Mouse (Mus musculus): ENCODE results near the gene Hps1. TPM values are rescaled to one million over a fixed set of nuclear protein-coding genes. Genes with fewer than 3 reads are reported as not detected.
"Not testable (repeated sequence)": the region's sequence is repeated elsewhere in the genome, so short reads cannot be mapped to it uniquely, and the experiment has no call there.

The Hps1 gene
- 21.4 and 24.3 TPM in 2 replicates for polyA plus RNA-seq (2012; rRNA removed)

DNA sequence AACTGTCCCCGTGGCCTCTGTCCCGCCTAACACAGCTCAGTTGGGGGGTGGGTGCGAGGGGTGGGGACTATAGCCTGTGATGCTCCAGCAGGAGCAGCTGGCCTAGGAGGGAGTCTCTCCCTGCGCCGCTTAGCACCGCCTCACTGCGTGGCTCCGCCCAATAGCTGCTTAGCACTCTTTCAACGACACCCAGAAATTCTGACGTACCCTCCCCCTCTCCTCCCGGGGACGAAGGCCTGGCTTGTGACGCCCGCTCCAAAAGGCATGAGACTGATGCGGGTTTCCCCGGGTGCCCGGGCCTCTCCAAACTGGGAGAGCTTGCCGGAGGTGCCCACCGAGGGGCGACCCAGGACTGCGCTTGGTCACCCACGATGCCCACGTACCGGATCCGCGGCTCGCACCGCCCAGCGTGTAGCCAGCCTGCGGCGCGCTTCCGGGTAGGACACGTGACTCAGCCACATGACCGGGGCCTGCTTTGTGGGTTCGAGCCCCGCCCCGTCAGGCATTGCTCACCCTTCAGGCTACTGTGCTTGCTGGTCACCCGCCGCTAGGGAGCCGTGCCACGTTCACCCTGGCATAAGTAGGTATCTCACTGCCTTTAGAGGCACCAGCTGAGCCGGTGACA lies at the start of gene Hps1:
TSS of gene Hps1 (minus strand) at position 448 of the 625 bp plus-strand sequence.
- peak; percentile 83 for DNase-seq (ENCODE audit: low spot score)

DNA sequence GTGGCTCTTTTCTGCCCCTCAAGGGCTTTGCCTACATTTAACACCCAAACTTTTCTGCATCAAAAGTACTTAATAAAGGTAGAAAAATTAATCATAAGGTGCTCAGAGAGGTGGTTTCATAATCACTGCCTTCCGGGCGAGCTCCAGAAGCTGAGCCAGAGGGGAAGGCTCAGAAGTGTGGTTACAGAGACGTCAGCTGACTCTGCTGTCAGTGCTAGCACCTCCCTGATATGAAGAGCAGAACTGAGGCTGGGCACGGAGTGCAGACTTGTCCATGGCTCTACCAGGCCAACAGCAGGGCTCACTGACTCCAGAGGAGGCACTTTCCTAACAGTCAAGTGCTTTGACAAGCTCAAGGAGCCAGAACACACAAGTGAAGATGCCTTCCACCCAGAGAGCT lies 49.4 kb upstream of the Hps1 start:
- DNase-seq (ENCODE audit: low spot score) = no peak

DNA sequence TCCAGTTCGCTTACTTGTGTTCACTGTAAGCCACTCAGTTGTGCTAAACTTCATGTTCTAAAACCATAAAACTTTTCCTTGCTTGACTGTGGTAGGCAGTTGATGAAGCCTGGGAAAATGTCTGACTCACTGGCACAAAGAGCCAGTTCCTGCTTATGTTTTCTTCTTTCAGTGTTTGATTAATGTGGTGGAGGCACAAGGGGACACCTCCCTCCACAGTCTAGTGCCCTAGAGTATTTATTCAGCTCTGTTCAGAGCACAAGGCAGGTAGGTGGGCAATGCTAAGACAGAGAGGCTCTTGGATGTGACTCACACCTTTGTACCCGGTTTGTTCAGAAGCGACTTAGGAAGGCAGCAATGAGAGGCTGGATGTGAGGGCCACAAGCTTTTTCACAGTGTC lies 48.1 kb upstream of the Hps1 start:
- no peak for DNase-seq (ENCODE audit: low spot score)

DNA sequence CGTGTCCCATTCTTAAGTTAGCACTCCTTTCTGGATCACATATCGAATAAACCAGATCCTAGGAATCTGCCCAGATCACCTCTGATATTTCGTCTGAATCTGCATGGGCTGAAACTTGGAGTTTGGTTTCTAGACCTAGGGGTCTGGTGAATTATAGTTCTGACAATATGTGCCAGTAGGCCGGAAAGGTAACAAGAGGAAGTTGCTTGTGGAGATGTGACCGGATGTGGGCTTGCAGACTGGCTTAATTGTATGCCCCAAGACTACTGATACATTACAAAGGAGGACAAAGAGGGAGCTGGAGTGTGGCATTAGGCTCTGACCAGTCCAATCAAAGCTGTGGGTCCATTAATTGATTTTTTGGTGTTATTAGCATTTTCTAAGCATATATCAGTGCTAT lies 40.3 kb upstream of the Hps1 start:
- no peak for DNase-seq (ENCODE audit: low spot score)

DNA sequence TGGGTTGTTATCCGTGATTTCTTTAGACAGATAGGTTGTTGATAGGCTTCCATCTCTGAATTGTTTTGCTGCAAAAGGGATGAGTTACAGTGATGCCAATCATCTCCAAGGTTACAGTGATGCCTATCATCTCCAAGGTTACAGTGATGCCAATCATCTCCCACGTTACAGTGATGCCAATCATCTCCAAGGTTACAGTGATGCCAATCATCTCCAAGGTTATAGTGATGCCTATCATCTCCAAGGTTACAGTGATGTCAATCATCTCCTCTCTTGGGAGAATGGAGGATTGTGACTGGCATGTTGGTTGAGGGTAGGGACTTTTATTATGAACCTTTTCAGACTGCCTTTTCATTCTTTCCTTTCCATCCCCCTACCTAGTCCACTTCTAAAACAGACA lies 38.0 kb upstream of the Hps1 start:
- DNase-seq (ENCODE audit: low spot score) = no peak

DNA sequence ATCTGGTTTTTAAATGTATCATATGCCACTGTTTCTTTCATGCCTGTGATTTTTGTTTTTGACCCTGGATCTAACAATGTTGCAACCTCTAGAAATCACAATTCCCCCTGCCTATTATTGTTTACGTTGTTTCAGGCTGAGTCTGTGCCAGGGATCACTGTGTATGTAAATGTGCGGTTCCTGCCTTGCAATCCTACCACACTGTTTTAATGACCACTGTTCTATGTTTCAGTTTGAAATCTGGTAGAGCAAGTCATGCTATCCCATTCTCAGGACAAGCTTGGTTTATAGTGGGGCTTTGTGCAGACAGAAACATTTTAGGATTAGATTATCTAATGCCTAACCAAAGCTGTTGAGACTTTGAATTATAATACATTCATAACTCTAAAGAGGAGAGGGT lies 36.5 kb upstream of the Hps1 start:
- no peak for DNase-seq (ENCODE audit: low spot score)

DNA sequence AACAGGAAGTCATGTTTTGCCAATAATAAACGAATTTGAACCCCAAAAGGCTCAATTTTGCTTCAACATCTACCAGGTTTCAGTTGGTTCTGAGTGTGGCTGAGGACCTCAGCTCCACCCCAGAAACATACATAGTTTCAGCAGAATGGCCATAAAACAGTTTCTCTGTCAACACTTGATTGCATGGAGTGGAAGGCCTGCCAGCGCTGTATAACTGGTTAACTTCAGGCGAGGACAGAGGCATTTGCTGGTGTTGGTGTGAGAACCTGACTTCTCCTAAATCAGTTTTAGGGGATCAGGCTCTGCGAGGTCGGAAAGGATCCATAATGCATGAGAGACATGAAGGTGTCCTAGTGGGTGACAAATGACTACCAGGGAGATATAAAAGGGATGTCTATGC lies 30.4 kb upstream of the Hps1 start:
- DNase-seq (ENCODE audit: low spot score) = no peak

DNA sequence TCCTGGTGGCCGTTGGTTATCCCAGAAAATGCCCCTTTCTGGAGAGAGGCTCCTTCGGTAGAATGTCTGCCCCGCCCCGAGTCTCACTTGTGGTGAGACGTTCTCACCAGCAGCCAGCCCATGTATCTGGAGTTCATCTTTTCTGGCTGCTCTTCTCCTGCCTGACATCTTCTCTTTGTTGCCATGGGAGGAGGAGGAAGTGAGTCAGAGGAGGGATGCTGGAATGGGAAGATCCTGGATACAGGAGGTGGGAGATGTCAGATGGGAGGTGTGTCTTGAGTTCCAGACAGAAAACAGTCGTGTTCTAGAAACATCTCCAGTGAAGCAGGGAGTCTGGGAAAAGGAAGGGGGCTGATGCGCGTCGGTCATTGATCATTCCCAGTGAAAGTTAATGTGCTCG lies 29.7 kb upstream of the Hps1 start:
- no peak for DNase-seq (ENCODE audit: low spot score)

DNA sequence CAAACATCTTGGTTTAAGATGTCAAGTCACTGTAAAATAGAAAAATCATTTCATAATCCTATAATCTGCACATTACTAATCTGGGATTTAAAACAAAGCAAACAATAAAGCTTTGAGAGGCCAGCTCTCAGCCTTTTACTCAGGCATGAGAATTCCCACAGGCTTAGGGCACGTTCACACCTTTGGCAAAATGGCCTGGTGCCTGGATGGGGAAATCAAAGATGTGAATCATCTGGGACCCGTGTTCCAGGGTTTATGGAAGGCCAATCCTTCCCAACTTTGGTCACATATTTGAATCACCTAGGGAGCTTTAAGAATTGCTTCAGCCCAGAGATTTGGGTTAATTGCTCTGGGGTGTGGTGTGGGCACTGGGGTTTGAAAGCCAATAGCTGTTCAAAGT lies 18.1 kb upstream of the Hps1 start:
- DNase-seq (ENCODE audit: low spot score) = no peak

DNA sequence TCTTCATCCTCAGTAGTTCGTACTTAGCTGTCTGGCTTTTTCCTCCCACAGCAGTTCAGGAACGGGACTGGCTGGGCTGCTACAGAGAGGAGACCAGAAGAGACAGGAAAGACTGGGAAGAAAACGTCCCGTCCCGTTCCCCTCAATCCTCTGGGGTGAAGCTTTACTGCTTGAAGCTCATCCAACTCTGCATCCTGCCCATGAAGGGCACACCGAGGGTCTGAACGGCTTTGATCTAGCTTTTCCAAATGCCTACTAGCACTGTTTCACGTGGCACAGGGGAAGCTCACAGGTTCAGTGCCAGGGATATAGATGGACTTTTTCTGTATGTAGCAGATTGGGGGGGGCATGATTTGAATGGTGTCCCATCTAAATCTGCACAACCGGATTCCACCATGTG lies 16.0 kb upstream of the Hps1 start:
- DNase-seq (ENCODE audit: low spot score) = no peak

DNA sequence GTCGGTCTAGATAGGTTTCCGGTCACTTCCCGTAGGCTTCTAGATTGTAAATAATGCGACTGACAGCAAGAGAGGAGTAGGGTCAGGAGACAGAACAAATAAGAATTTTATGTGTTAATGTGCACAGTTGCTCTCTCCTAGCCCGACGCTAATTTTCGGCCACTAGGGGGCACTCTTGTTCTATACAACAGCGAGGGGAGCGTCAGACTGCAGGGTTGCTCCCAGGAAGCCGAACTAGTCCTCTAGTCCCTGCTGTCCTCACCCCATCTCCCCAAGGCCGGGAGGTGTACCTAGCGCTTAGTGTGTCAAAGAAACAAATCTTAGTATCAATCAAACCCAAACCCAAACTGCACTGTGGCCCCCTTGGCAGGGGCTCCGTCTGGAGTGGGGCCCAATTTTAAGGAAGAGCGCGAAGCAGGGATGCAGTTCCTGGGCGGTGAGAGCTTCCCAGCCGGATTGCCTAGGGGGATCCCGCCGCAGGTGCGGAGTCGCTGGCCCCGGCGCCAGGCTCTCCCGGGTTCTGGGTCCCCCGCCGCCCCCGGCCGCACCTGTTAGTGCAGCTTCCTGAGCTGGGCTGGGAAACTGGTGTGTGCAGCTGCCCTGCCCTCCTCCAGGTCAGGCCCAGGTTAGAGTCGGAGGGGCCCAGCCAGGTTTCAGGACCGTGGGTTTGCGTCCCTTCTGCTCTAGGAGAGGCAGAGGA lies 15.3 kb upstream of the Hps1 start:
- peak; percentile 75 for DNase-seq (ENCODE audit: low spot score)

DNA sequence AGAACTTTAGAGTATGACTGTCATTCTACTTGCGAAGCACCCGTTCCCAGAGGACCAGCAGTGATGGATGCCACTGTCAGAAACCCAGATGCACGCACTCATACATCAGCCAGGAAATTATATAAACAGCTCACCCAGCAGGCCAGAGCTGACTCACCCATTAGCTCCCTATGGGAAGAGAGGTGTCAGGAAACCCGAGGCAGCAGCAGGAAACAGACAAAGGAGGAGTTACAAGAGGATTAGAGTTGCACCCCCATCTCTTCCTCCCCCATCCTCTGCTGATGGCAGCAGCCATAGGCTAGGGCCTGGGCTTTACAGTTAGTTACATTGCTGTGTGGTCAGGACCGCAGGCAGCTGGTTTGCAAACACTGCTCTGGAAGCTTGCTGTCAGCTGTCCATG lies 8.5 kb upstream of the Hps1 start:
- no peak for DNase-seq (ENCODE audit: low spot score)

DNA sequence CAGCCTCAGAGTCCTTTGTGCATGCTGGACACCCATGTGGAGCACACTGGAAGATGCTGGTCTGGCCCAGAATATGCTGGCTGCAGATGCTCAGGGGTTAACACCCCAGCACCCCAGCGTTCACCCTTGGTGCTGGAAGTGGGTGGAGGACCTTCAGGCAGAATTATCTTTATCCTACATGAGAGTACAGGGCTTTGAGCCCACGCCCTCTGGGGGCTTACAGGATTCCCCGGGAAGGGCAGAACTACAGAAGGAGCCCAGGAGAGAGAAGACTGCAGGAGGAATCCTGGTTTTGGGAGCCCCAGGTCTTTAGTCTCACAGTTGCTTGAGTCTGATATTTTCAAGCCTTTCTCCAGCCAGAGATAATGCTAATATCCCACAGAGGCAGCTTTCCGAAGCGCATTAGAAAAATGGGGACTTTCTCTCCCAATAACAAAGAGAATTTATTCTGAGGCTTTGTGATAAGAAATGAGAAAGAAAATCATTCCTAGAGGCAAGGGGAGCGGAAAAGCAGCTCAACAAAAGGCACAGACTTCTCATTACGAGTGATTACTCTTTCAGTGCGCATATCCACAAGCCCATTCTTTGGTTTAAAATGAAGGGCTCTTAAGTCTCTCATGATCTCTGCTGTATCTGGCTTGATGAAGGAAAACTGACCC lies 5.9 kb upstream of the Hps1 start:
- no peak for DNase-seq (ENCODE audit: low spot score)

DNA sequence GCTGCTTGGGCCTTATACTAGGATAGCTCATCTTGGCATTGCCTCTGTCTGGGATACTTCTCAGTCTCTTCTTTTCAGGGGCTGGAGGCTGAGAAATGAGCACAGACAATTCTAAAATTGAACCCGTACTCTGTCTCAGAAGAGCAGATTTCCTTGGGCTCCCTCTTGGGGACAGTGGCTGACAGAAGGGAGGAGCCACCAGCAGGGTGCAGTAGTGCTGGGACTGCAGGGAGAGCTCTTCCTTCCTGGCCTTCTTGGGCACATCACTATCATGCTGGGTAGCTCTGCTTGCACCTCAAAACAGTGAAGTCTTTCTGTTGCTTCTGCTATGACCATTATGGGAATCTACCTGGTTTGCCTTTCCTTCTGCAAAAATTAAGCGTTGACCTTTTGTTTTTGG lies 5.4 kb upstream of the Hps1 start:
- DNase-seq (ENCODE audit: low spot score) = no peak

DNA sequence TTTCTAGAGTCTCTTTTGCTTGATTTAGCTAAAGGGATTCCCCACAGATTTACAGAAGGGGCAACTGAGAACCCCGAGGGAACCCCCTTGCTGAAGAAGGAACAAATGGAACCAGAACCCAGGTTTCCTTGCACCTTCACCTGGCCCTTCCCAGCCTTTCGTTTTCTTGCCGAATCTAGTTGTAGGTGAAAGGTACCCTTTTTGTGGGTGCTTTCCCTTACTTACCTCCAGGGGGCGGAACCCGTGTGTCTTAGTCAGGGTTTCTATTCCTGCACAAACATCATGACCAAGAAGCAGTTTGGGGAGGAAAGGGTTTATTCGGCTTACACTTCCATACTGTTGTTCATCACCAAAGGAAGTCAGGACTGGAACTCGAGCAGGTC lies 369 bp upstream of the Hps1 start:
- DNase-seq (ENCODE audit: low spot score) = not testable (repeated sequence)

DNA sequence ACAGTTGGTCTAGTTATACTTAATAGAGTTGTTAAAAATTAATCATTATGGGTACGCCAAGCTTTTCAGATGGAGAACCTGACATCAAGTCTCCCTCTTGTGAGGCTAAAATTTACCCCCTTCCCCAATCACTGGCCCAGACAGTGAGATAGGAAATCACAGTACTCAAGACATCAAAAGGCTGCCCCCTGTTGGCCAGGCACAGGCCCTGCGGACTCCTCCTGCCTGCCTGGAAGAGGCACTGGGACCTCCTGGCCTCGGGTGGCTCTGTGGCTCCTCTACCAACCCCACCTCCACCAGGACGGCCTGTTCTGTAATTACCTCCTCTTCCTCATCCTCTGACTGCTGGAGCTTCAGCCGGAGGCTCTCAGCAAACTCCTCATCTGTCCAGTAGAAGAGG lies 2.0 kb downstream of the Hps1 start:
- DNase-seq (ENCODE audit: low spot score) = no peak

DNA sequence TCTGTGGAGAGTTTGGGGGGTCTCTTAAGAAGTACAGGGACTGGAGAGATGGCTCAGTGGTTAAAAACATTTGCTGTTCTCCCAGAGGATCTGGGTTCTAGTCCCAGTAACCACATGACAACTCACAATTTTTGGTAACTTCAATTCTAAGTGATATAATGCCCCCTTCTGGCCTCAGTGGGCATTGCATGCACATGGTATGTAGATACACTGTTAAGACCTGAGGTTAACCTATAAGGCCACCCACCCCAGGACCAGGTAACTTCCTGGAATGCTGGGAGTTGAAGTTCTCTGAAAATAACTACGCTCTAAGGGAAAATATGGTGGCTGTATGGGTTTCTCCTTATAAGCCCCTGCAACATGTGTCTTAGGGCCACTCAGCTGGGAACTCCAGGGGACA lies 3.0 kb downstream of the Hps1 start:
- no peak for DNase-seq (ENCODE audit: low spot score)

DNA sequence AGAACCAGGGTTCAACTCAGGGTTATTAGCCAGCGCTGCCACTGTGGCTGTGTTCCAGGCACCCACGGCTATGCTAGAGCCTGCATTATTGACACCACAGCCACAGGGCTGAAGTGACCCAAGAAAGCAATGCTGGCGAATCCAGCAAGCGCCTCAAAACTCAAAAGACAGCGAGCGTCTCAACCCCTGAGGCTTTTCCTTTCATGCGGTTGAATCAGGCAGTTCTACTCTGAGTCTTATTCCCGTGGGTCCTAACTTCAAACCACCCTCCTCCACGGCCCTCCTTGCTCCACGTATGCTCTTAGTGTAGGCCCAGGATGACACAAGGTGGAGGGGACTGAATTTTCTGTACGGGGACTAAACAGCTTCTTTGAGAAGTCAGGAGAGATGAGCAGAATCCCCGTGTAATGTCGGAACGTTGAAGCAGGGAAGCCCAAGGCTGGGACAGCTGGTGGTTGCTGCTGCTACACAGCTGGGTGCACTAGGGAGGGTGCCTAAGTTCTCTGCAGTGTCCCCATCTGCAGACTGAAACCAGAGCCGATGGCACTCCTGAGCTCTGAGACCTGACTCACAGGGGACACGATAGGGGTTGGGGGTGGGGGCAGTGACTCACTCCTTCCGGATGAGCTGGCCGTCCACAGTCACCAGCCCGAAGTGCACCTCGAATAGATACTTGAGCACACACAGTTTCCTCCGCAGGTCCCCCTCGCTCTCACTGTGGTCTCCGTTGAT lies 9.5 kb downstream of the Hps1 start:
- no peak for DNase-seq (ENCODE audit: low spot score)

DNA sequence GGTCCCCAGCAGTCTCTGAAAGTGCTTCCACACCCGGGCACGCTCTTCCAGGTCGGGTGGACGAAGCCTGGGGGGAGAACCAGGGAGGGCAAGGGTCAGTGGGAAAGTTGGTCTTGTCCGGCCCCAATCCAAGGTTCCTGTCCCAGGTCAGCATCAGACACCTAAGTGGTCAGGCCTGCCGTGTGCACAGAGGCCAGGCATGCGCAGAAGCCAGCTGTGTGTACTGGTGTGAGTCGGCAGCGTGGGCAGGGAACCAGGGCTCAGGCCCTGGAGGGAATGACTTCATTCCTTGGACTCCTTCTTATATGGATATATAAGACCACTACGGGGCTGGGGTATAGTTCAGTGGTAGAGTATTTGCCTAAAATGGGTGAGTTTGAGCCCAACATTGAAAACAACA lies 10.1 kb downstream of the Hps1 start:
- DNase-seq (ENCODE audit: low spot score) = no peak

DNA sequence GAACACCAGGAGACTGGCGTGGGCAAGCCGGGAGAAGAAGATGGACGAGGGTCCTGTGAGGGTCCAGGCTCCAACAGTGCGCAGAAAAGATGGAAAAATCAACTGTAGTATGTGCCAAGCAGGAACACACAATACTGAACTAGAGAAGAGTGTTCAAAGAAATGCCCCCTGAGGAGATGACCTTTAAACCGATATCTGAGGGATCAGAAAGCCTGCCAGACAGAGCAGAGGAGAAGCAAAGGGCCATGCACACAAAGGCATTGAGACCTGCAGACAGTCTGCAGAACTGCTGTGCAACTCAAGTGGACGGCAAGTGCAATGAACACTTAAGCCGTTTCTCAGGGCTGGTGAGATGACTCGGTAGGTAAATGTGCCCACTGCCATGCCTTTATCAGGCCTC lies 12.4 kb downstream of the Hps1 start:
- no peak for DNase-seq (ENCODE audit: low spot score)

DNA sequence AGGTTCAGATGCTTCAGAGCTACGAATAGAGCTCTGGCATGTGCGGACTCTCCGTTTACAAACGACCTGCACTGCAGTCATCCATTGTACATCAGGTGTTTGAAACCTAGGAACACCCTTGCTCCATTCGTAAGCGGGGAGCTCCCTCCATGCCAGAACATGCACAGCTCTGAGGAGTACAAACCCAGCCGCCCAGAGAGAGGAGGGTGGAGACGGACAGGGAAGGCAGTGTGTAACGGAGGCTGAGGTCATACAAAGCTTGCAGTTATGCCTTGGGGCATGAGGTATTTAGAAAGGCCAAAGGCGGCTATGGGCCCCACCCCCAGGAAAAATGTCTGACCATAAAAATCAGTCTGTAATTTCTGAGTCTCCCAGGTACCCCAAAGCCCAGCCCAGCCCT lies 15.4 kb downstream of the Hps1 start:
- no peak for DNase-seq (ENCODE audit: low spot score)

DNA sequence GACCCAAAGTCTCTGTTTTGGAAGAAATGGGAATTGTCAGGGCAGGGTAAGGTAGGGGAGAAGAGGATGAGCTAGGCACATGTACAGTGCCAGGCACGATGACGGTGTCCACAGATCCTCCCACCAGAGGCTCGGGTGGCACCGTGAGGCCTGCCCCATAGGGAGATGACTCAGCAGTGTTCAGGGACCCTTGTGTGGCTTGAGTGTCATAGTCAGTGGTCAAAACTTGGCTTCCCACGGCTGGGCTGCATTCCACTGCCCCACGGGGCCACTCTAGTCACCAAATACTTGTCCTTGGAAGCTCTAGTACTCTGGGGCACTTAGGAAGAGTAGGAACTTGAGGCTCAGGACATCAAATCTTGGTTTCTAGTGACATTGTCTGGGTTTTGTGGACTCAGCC lies 23.1 kb downstream of the Hps1 start:
- no peak for DNase-seq (ENCODE audit: low spot score)
